Mouse (Mus musculus) intestine, postnatal 0 days (tissue): Measurements from ENCODE around the gene Chil1. TPM values are rescaled to one million over a fixed set of nuclear protein-coding genes. Genes with fewer than 3 reads are reported as not detected.

Source experiments
- ATAC-seq: fragments of 200-750 bp; cut with Nextera tagmentation; 2 replicates; pipeline ENCODE4 v1.8.0; 2017; ENCODE audit warnings: mild to moderate bottlenecking, moderate TSS enrichment, moderate library complexity
- H3K27ac ChIP-seq: fragments of 300-500 bp; sonication (generic); 2 replicates; pipeline ENCODE4 v1.5.1; 2014; ENCODE audit warnings: mild to moderate bottlenecking, low read depth, low read length, moderate library complexity
- H3K27me3 ChIP-seq: fragments of 300-500 bp; sonication (generic); replicated peaks from 2 replicates; pipeline ENCODE4 v1.6.1; 2014; ENCODE audit warnings: low read length, mixed read lengths; ENCODE audit not compliant: control insufficient read depth, insufficient read depth
- H3K36me3 ChIP-seq: fragments of 300-500 bp; sonication (generic); 2 replicates; pipeline ENCODE4 v1.6.1; 2014; ENCODE audit warnings: mild to moderate bottlenecking, moderate library complexity; ENCODE audit not compliant: control insufficient read depth, insufficient read depth
- H3K4me1 ChIP-seq: fragments of 300-500 bp; sonication (generic); replicated peaks from 2 replicates; pipeline ENCODE4 v1.6.1; 2014; ENCODE audit warnings: antibody characterized with exemption, low read length, mixed read lengths; ENCODE audit not compliant: control insufficient read depth, insufficient read depth
- H3K4me2 ChIP-seq: fragments of 300-500 bp; sonication (generic); replicated peaks from 2 replicates; pipeline ENCODE4 v1.6.1; 2014; ENCODE audit warnings: low read depth, mild to moderate bottlenecking, moderate library complexity
- H3K4me3 ChIP-seq: fragments of 300-500 bp; sonication (generic); 2 replicates; pipeline ENCODE4 v1.5.1; 2014; ENCODE audit warnings: low read depth, low read length
- H3K9ac ChIP-seq: fragments of 300-500 bp; sonication (generic); 2 replicates; pipeline ENCODE4 v1.6.1; 2014; ENCODE audit warnings: mild to moderate bottlenecking, low read depth, low read length
- H3K9me3 ChIP-seq: fragments of 300-500 bp; sonication (generic); 2 replicates; pipeline ENCODE4 v1.6.1; 2016; ENCODE audit warnings: mixed run types; ENCODE audit not compliant: control insufficient read depth
- CTCF ChIP-seq: sonication (generic); IDR thresholded peaks from 2 replicates; pipeline ENCODE4 v1.5.1; 2016; ENCODE audit warnings: low read depth, mild to moderate bottlenecking, control low read depth, antibody characterized with exemption, moderate library complexity
- WGBS: fragments of 180-500 bp; shearing (Covaris S2); extraction: QIAGEN DNeasy Blood & Tissue Kit; methylation state at CpG from one replicate; pipeline ENCODE4 v1.1.7; 2014; 5-methylcytosine and 5-hydroxymethylcytosine counted together
- polyA plus RNA-seq: library from polyadenylated mRNA; unstranded; fragments of >200 nt; fragmentation: Nextera tagmentation; extraction: Ambion mirVana; gene quantifications from 2 replicates; pipeline ENCODE4 v1.2.1, GENCODE M21; 2015

The Chil1 gene
- polyA plus RNA-seq, 1 experiment from 2014 or later: 0.99 TPM

DNA sequence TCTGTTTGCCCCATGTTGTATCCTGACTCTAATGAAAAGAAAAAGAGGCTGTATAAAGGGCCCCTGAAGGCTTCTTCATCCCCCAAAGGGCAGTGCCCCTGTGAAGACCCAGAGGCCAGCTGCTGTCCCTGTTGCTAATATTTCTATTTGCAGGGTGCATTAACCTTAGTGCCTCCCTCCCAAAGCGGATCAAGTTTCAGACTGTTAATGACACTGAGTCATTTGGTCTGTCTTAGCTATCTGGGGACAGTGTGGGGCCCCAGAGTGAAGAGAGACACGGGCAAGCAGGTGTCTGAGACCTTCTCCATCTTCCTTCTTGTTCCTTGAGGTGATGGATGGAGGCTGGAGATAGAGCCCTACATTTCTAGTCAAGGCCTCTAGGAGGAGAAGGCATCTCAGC, 13.1 kb downstream of the Chil1 start:
- Histone ChIP-seq H3K27me3 (no peaks in the 10 kb centered on the region), H3K4me2 (no peak overlapping the region), H3K9ac (no peak overlapping the region), H3K4me3 (no peak overlapping the region), H3K9me3 (no peaks in the 10 kb centered on the region), H3K27ac (no peak overlapping the region), H3K4me1 (peaks cover 6% of the 10 kb centered on the region; the same call in 1 of the 2 replicates), H3K36me3 (no peaks in the 10 kb centered on the region)
- no peak for ATAC-seq
- 13% methylated on average over 2 of the region's 2 CpGs for WGBS
- TF ChIP-seq CTCF: no peak

- no peak overlapping the region for H3K27ac ChIP-seq
- H3K27me3 ChIP-seq: no peaks in the 10 kb centered on the region
- H3K9ac ChIP-seq: no peak overlapping the region
- peaks cover 6% of the 10 kb centered on the region; the same call in 1 of the 2 replicates for H3K4me1 ChIP-seq
- H3K36me3 ChIP-seq: no peaks in the 10 kb centered on the region
- H3K4me3 ChIP-seq: no peak overlapping the region
- no peak for ATAC-seq
- no peak overlapping the region for H3K4me2 ChIP-seq
- WGBS: 45% methylated on average over 3 of the region's 3 CpGs
- no peak for TF ChIP-seq CTCF
- H3K9me3 ChIP-seq: no peaks in the 10 kb centered on the region
These were observed 13.6 kb downstream of the Chil1 start for GRCm38 (mm10) chr1:134195571-134195970.

- WGBS: 54% methylated on average over 4 of the region's 4 CpGs
- peak; percentile 8; the same call in 1 of the 2 replicates for ATAC-seq
- 0 out of 2 replicates have a peak overlapping the region, but pooled peaks have one; percentile 35 for H3K27ac ChIP-seq
- H3K36me3 ChIP-seq: no peaks in the 10 kb centered on the region
- no peak overlapping the region for H3K4me2 ChIP-seq
- no peaks in the 10 kb centered on the region for H3K9me3 ChIP-seq
- H3K9ac ChIP-seq: no peak overlapping the region
- H3K4me3 ChIP-seq: no peak overlapping the region
- no peak for TF ChIP-seq CTCF
- no peaks in the 10 kb centered on the region for H3K27me3 ChIP-seq
- H3K4me1 ChIP-seq: peaks cover 6% of the 10 kb centered on the region; the same call in 1 of the 2 replicates
These were observed 14.0 kb downstream of the Chil1 start for GRCm38 (mm10) chr1:134195979-134196378.

DNA sequence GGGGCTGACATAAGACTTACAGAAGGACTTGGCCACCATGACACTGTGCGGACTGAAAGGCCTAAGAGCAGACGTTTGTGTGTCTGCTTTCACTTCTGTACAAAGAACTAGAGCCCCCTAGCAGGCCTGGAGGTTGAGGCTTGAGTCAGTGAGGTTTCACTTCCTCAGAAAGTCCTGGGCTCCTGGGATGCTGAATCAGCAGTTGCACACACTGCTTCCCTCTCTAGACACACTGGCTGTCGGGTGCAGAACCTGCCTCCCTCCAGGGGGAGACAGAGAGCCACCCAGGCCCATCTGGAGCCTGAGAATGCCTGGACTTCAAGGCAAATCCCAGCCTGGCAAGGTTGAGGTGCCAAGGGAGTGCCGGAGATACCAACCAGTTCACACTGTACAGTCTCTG, 14.4 kb downstream of the Chil1 start:
- ATAC-seq: peak; percentile 61
- Histone ChIP-seq H3K27ac (0 out of 2 replicates have a peak overlapping the region, but pooled peaks have one; percentile 35), H3K9ac (no peak overlapping the region), H3K4me2 (no peak overlapping the region), H3K4me3 (no peak overlapping the region), H3K36me3 (no peaks in the 10 kb centered on the region), H3K4me1 (peaks cover 6% of the 10 kb centered on the region; the same call in 1 of the 2 replicates), H3K9me3 (no peaks in the 10 kb centered on the region), H3K27me3 (no peaks in the 10 kb centered on the region)
- peak; percentile 95 for TF ChIP-seq CTCF
- WGBS: 56% methylated on average over 4 of the region's 4 CpGs

DNA sequence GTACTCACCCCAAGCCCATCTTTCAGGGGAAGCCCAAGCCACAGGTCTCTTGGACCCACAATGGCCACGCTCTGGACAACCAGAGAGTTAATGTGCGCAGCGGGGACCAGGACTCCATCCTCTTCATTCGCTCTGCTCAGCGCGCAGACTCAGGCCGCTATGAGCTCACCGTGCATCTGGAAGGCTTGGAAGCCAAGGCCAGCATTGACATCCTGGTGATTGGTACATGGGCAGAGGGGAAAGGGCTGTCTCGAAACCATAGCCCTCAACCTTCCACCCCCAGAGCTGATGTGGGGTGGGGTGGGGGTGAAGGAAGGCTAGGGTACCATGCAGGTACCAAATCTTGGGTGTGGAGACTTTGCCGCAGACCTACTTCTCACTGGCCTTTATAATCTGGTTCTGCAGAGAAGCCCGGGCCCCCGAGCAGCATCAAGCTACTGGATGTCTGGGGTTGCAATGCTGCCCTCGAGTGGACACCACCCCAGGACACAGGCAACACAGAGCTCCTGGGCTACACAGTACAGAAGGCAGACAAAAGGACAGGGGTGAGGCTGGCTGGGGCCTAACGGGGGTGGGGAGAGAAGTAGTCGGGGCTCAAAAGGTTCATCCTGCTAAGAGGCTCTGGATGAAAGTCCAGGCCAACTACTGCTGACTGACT, 15.5 kb downstream of the Chil1 start:
- H3K4me2 ChIP-seq: no peak overlapping the region
- ATAC-seq: no peak
- H3K4me3 ChIP-seq: no peak overlapping the region
- peak; percentile 40 for TF ChIP-seq CTCF
- H3K9me3 ChIP-seq: no peaks in the 10 kb centered on the region
- H3K27ac ChIP-seq: no peak overlapping the region
- no peaks in the 10 kb centered on the region for H3K36me3 ChIP-seq
- H3K9ac ChIP-seq: no peak overlapping the region
- H3K4me1 ChIP-seq: peaks cover 6% of the 10 kb centered on the region; the same call in 1 of the 2 replicates
- 82% methylated on average over 15 of the region's 15 CpGs for WGBS
- H3K27me3 ChIP-seq: no peaks in the 10 kb centered on the region

- no peaks in the 10 kb centered on the region for H3K36me3 ChIP-seq
- H3K4me1 ChIP-seq: peaks cover 6% of the 10 kb centered on the region; the same call in 1 of the 2 replicates
- no peak for TF ChIP-seq CTCF
- no peak overlapping the region for H3K4me2 ChIP-seq
- H3K9ac ChIP-seq: no peak overlapping the region
- no peaks in the 10 kb centered on the region for H3K27me3 ChIP-seq
- H3K9me3 ChIP-seq: no peaks in the 10 kb centered on the region
- H3K27ac ChIP-seq: no peak overlapping the region
- 78% methylated on average over 12 of the region's 12 CpGs for WGBS
- no peak for ATAC-seq
- H3K4me3 ChIP-seq: no peak overlapping the region
These were observed 16.4 kb downstream of the Chil1 start for GRCm38 (mm10) chr1:134198197-134198995.
